Mouse (Mus musculus) liver, postnatal 0 days (tissue): ENCODE results near the gene Morf4l1.

ENCODE experiments used
- CTCF ChIP-seq: sonication (generic); IDR thresholded peaks from 2 replicates; pipeline ENCODE4 v1.5.1; 2016; ENCODE audit warnings: antibody characterized with exemption, low read depth
- EP300 ChIP-seq: IDR thresholded peaks from 2 replicates; pipeline ENCODE4 v1.6.1; 2016; ENCODE audit warnings: antibody characterized with exemption, low read depth, mild to moderate bottlenecking

DNA sequence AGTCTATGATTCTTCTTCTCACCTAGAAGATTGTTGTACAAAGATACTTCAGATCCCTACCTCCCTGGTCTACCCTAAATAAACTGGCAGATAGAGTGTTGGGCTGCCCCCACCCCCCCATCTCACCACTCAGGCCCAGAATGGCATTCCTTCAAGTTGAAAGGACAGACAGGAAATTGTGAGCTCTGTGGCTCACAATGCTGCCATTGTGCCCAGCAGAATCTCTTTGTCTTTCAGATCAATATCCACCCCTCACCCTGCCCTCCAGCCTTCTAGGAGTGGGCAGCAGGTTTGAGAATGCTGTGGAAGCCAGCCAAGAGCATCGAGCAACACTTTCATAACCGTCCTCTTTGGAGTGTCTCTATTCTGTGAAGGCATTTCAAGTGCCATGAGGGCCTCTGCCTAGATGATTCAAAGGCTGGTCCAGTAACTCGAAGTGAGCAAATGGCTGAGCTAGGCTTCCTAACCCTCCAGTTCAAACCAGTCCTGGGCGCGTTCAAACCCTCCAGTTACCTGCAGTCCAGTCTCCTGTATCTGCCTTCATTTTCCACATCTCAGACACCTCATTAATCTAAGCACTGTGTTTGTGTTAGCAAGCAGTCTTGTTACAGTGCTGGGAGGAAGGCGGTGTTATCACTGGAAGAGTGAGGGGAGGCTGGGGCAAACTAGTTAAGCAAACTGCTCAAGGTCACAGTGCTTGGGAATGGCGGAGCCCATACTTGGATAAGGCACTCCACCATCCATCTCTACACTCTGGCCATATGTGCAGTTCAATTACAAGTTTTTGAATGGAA, 19.2 kb upstream of the Morf4l1 start:
- TF ChIP-seq CTCF (no peak), EP300 (no peak)
